Mouse (Mus musculus) liver, embryonic 18 days (tissue): ENCODE data around the gene Syde1. TPM values are rescaled to one million over a fixed set of nuclear protein-coding genes. Genes with fewer than 3 reads are reported as not detected.

Experiments
- polyA plus RNA-seq: library from polyadenylated mRNA; depleted of rRNA; stranded (reverse); fragments of >200 nt; gene quantifications from 2 replicates; pipeline ENCODE4 v1.2.3, GENCODE M21; 2012; rRNA removed

The Syde1 gene
- polyA plus RNA-seq, result 2.9 TPM in 2 replicates

DNA sequence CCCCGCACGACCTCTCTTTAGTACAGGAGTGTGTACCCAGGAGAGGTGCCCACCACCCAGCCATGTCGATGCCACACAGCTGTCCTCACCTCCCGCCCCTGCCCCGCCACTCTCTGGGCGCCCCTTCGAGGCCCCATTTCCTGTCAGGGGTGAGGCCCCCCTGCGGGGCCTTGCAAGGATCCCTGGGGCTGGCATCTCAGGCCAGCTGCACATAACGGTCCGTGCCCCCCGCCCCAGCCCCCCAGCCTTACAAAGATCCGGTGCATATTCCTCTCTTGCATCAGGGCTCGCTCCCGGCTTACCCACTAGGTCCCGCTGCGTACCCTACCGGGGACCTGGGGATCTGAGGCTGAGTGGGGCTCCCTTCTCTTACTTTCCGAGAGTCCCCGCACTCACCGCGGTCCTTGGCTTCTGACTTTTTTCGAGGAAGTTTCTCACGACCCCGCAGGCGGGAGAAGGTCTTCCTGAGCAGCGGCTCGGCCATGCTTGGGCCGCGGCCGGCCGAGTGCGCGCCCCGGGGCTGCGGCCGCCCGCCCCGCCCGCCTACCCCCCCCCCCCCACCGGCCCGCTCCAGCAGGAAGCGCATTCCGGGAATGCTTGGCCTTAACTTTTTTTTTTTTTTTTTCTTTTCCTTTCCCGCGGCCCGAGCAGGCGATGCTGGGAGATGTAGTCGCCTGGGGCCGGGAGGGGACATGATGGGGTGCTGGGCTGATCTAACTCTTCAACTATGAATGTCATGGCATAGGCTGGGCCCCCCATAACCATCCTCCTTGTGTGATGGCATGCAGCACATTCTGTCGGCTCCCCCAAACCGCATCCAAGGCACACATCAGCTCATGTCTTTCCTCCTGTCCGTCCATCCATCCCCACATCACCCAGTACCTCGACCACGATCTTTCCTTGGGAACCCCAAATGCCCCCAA lies at the start of gene Syde1:
TSS of gene Syde1 (minus strand) at position 559 of the 923 bp plus-strand sequence.

DNA sequence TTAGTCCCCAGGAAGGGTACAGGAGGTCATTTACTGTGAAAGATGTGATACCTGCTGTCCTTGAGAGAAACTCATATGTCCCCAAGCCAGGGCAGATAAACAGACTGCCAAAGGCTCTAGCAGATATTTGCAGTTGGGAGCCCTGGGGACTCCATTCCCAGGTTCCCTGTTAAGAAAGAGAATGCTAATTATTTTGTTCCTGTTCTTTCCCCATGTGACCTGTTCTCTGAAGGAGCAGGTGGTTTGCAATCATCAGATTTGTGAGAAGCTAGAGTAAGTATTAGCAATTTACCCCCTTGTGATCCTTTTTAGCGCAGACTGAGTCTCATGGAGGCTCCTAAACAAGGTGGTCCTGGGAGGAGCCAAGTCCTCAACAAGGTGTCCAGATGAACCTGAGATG lies 26.2 kb upstream of the Syde1 start, which contains the start of gene Olfr1357:
TSS of gene Olfr1357 (minus strand) at position 101 of the 400 bp plus-strand sequence.

DNA sequence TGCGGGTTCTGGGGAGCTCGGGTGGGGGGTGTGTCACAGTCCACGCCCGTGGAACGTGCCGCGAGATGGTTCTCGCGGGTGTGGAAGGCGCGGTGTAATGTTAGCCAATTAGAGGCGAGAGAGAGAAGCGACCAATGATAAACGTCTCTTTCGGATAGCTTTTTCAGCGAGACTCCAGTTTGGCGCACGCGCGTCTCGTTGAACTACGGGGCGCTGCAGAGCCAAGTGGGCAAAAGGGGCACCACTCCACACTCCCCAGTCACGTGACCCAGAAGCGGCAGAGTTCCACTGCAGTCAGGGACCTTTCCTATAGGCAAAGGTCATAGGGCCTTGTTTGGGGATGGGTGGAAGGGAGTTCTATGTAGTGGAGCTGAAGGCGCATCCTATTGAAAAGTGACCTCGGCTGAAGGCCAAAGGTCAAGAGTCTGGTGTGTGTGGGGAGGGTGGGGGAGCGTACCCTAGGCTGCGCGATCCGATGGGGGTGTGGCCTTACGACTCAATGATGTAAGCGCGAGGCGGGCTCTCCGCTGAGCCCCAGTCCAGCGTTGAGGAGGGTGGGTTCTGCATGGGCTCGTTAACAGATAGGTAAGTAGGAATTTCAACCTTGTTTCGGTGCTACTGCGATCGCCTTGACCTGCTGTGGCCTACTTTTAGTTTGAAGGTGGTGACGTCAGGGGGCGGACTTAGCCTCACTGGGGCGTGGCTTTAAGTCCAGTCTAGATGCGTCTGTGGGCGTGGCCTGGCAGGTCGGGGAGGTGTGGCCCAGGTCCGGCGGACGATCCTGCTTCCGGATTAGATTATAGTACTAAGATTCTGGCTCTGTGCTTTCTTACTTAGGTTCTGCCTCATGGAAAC lies 17.3 kb downstream of the Syde1 start, which contains the start of gene Ilvbl:
TSS of gene Ilvbl (plus strand) at position 97 of the 855 bp plus-strand sequence.

Other genes starting within 250 kb of the Syde1 start
- gene Agpat3, start 239.5 kb downstream of the Syde1 start, polyA plus RNA-seq, result 71.9 and 76.1 TPM in 2 replicates
- 75.8 and 87.1 TPM in 2 replicates for gene Rrp1, start 178.9 kb downstream of the Syde1 start, polyA plus RNA-seq
- 87.9 and 95.2 TPM in 2 replicates for gene Cstb, start 166.3 kb downstream of the Syde1 start, polyA plus RNA-seq
- gene Pdxk, start 127.0 kb downstream of the Syde1 start, polyA plus RNA-seq, result 6.8 and 7.9 TPM in 2 replicates
- gene Olfr1358, start 74.5 kb downstream of the Syde1 start, polyA plus RNA-seq, result 0.20 TPM in 1 of 2 replicates, not detected in the other
- 14.4 and 17.4 TPM in 2 replicates for gene Ilvbl, start 17.6 kb downstream of the Syde1 start, polyA plus RNA-seq
- gene Olfr1357, start 26.1 kb upstream of the Syde1 start, polyA plus RNA-seq, result not detected in 2 replicates
- gene Casp14, start 126.3 kb upstream of the Syde1 start, polyA plus RNA-seq, result not detected in 2 replicates
- gene Ccdc105, start 161.1 kb upstream of the Syde1 start, polyA plus RNA-seq, result not detected in 2 replicates
- 0.22 and 0.27 TPM in 2 replicates for gene Slc1a6, start 188.5 kb upstream of the Syde1 start, polyA plus RNA-seq